Mouse (Mus musculus) heart, adult 18-20 months (tissue): ENCODE data around the gene Ift22. TPM values are rescaled to one million over a fixed set of nuclear protein-coding genes. Genes with fewer than 3 reads are reported as not detected.
A peak's percentile ranks its signal among the peaks of the same experiment; 100 is the strongest.
"Not testable (repeated sequence)": the region's sequence is repeated elsewhere in the genome, so short reads cannot be mapped to it uniquely, and the experiment has no call there.

Experiments used
- DNase-seq, 2 experiments: peaks; one replicate each; pipeline ENCODE4 v3.0.0; 2021 to 2022; ENCODE audit warnings: mixed read lengths in 1 of 2
- total RNA-seq, 2 experiments: library from RNA; stranded (reverse); gene quantifications; 2 replicates each; pipeline ENCODE4 v1.2.3; 2021

The Ift22 gene
- total RNA-seq, 2 experiments from 2014 or later: 8.9 to 10.0 TPM

GRCm38 (mm10) chr5:136947874-136948273 lies 39.9 kb downstream of the Ift22 start:
- no peak for DNase-seq

GRCm38 (mm10) chr5:136949551-136950336 lies 41.8 kb downstream of the Ift22 start:
- DNase-seq: not testable (repeated sequence)

- DNase-seq: no peak
Measured at GRCm38 (mm10) chr5:136950521-136950920, 42.6 kb downstream of the Ift22 start.

GRCm38 (mm10) chr5:136952153-136952552 lies 44.2 kb downstream of the Ift22 start:
- no peak for DNase-seq

GRCm38 (mm10) chr5:136953015-136953414 lies 45.1 kb downstream of the Ift22 start, which contains the start of gene Fis1:
TSS of gene Fis1 (plus strand) at chr5:136953275.
- DNase-seq: peak; percentile 97 to 98

- DNase-seq: peak; percentile 56 to 62
Measured at GRCm38 (mm10) chr5:136953440-136953951, 45.5 kb downstream of the Ift22 start.

GRCm38 (mm10) chr5:136955622-136956021 lies 47.7 kb downstream of the Ift22 start:
- no peak for DNase-seq

GRCm38 (mm10) chr5:136957250-136957649 lies 49.3 kb downstream of the Ift22 start:
- no peak for DNase-seq

GRCm38 (mm10) chr5:136958991-136959605 lies 51.1 kb downstream of the Ift22 start:
- DNase-seq: no peak

GRCm38 (mm10) chr5:136960053-136960452 lies 52.1 kb downstream of the Ift22 start:
- DNase-seq: no peak

- DNase-seq: no peak
Measured at GRCm38 (mm10) chr5:136961334-136961982, 53.5 kb downstream of the Ift22 start.

- DNase-seq: peak; percentile 94 to 95
Measured at GRCm38 (mm10) chr5:136961983-136962461, 54.1 kb downstream of the Ift22 start.

GRCm38 (mm10) chr5:136962501-136962900 lies 54.6 kb downstream of the Ift22 start:
- DNase-seq: peak; percentile 86 to 91

GRCm38 (mm10) chr5:136962966-136963540 lies 55.1 kb downstream of the Ift22 start:
- DNase-seq: no peak

Other genes with a start within 250 kb of the Ift22 start
- not detected for gene Myl10, start 215.0 kb upstream of the Ift22 start, total RNA-seq
- not detected for gene Col26a1, start 24.9 kb upstream of the Ift22 start, total RNA-seq
- 100 to 1,000 TPM; 190 to 205 TPM for gene Fis1, start 45.1 kb downstream of the Ift22 start, total RNA-seq
- 1 to 10 TPM; 5.1 to 8.4 TPM for gene Cldn15, start 58.5 kb downstream of the Ift22 start, total RNA-seq
- 10 to 100 TPM; 33.2 to 35.8 TPM for gene Plod3, start 78.9 kb downstream of the Ift22 start, total RNA-seq
- 10 to 100 TPM; 62.6 to 67.4 TPM for gene Znhit1, start 79.9 kb downstream of the Ift22 start, total RNA-seq
- gene Vgf, start 118.2 kb downstream of the Ift22 start, total RNA-seq: not detected
- 10 to 100 TPM; 37.5 to 40.2 TPM for gene Ap1s1, start 138.0 kb downstream of the Ift22 start, total RNA-seq
- 10 to 100 TPM; 18.4 to 33.2 TPM for gene Serpine1, start 164.1 kb downstream of the Ift22 start, total RNA-seq
- 10 to 100 TPM; 19.0 to 21.5 TPM for gene Trim56, start 208.1 kb downstream of the Ift22 start, total RNA-seq
- not detected for gene Muc3, start 241.2 kb downstream of the Ift22 start, total RNA-seq